Comparison of ENCODE assay signal across 8 mouse cellular contexts in the genomic region with DNA sequence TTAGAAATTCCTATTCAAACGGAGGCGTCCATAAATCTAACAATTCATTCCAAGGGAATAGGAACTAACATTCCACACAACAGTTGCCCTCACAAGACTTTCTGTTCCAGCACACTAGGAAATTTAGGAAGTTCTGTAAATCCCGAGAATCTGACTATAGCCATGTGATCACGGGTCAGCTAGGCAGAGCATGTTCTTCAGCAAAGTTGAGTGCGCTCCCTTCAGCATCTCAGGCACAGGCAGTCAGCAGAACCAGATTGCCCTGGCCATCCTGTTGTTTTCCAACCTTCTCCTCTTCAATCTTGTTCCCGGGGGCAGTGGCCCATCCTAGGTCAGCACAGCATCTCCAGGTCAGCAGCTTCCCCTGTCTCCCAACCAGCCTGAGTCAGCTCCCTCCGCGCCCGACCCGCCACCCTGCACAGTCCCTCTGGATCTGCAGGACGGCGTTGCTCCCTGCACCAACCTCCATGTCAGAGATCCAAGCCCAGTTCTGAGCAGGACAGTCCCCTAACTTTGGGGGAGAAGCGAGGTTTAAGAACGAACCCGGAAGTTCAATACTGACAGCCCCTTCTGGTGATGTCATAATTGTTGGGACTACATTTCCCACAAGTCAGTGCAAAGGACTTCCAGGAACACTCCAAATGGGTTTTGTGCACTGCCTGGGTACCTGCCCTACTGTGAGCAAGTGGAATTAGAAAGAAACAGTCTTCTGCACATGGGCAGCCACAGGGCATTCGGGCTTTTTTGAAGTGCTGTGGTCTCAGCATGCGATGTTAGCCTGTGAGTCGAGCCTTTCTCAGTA. TPM values are rescaled to one million over a fixed set of nuclear protein-coding genes. Genes with fewer than 3 reads are reported as not detected.
A peak's percentile ranks its signal among the peaks of the same experiment; 100 is the strongest.
DNase-seq lines count a peak whose midpoint lies in the region; ATAC-seq and TF ChIP-seq lines count a peak whose summit lies in the region.

No protein-coding gene starts in this region.

- intact Hi-C loops in heart, postnatal 10 days (cut with DNase I), result loop anchor here (5.0 to 10.0 kb wide), 2 partner anchors 39 to 546 kb away; partner anchors contain the start of genes Zfp273 and Zfp457

- in situ Hi-C loops in ES-E14 (cut with MboI; ENCODE audit: low sequenced_read_pairs in 2 of 2, unreplicated experiment in 2 of 2), result loop anchor here in 1 of 2 experiments (5.0 kb wide), 1 partner anchor 459 kb away; the partner anchor contains the start of gene Zfp65

- peak; percentile 54 for DNase-seq in ES-E14 (ENCODE audit: low read depth, low spot score)
- DNase-seq in cerebellum, adult 11 months, result peak; percentile 65
- DNase-seq in heart, postnatal 10 days, result peak; percentile 87
- DNase-seq in kidney, postnatal 4 days, result peak; percentile 56 to 68
- peak; percentile 60 for DNase-seq in neural tube, embryonic 11.5 days (ENCODE audit: low spot score)

- peak; percentile 99 for ATAC-seq in forebrain, embryonic 13.5 days
- peak; percentile 95 for ATAC-seq in liver, embryonic 15.5 days (ENCODE audit: insufficient read depth)
- ATAC-seq in neural tube, embryonic 11.5 days (ENCODE audit: insufficient read depth, low FRiP score, low TSS enrichment), result peak; percentile 98
- peak; percentile 96 for ATAC-seq in stomach, embryonic 16.5 days (ENCODE audit: insufficient read depth, low FRiP score)

- 9% methylated on average over 18 of the region's 18 CpGs for WGBS in forebrain, embryonic 13.5 days
- WGBS in liver, embryonic 15.5 days (ENCODE audit: insufficient replicate concordance), result 4% methylated on average over 18 of the region's 18 CpGs
- 8% methylated on average over 18 of the region's 18 CpGs for WGBS in neural tube, embryonic 11.5 days
- WGBS in stomach, embryonic 16.5 days, result 5% methylated on average over 18 of the region's 18 CpGs

- H3K4me3 ChIP-seq in ES-E14 (ENCODE audit: insufficient read depth in 1 of 2, low read depth in 1 of 2, low read length in 2 of 2, poor library complexity in 1 of 2, severe bottlenecking in 1 of 2), result peak overlapping the region; percentile 83 to 95
- H3K4me3 ChIP-seq in forebrain, embryonic 13.5 days, result peak overlapping the region; percentile 73
- peak overlapping the region; percentile 76 for H3K4me3 ChIP-seq in liver, embryonic 15.5 days (replicated peaks)
- H3K4me3 ChIP-seq in neural tube, embryonic 11.5 days (ENCODE audit: low read depth, low read length), result peak overlapping the region; percentile 65
- H3K4me3 ChIP-seq in stomach, embryonic 16.5 days (replicated peaks; ENCODE audit: low read length), result peak overlapping the region; percentile 80

- H3K4me2 ChIP-seq in forebrain, embryonic 13.5 days, result peak overlapping the region; percentile 76
- H3K4me2 ChIP-seq in liver, embryonic 15.5 days, result peak overlapping the region; percentile 76
- peak overlapping the region; percentile 61 for H3K4me2 ChIP-seq in neural tube, embryonic 11.5 days (ENCODE audit: low read depth)
- H3K4me2 ChIP-seq in stomach, embryonic 16.5 days (ENCODE audit: low read depth, low read length), result peak overlapping the region; percentile 66

- no peaks in the 10 kb centered on the region for H3K27me3 ChIP-seq in forebrain, embryonic 13.5 days
- no peaks in the 10 kb centered on the region for H3K27me3 ChIP-seq in liver, embryonic 15.5 days
- H3K27me3 ChIP-seq in neural tube, embryonic 11.5 days (ENCODE audit: control insufficient read depth, insufficient read depth, low read length), result no peaks in the 10 kb centered on the region
- no peaks in the 10 kb centered on the region for H3K27me3 ChIP-seq in stomach, embryonic 16.5 days (ENCODE audit: control insufficient read depth, insufficient read depth, low read length)

- H3K36me3 ChIP-seq in ES-E14 (ENCODE audit: control insufficient read depth, insufficient read depth, low read length, poor library complexity, severe bottlenecking), result no peaks in the 10 kb centered on the region
- no peaks in the 10 kb centered on the region for H3K36me3 ChIP-seq in forebrain, embryonic 13.5 days (ENCODE audit: poor library complexity, severe bottlenecking)
- H3K36me3 ChIP-seq in liver, embryonic 15.5 days (replicated peaks), result 0 out of 2 replicates have a peak, but pooled peaks cover 5% of the 10 kb centered on the region
- H3K36me3 ChIP-seq in neural tube, embryonic 11.5 days (ENCODE audit: control insufficient read depth, insufficient read depth, low read length), result no peaks in the 10 kb centered on the region
- no peaks in the 10 kb centered on the region for H3K36me3 ChIP-seq in stomach, embryonic 16.5 days (ENCODE audit: control insufficient read depth, insufficient read depth, low read length)

- no peaks in the 10 kb centered on the region for H3K4me1 ChIP-seq in ES-E14 (ENCODE audit: control insufficient read depth in 2 of 2, insufficient read depth in 2 of 2, low read length in 2 of 2, poor library complexity in 1 of 2)
- peaks cover 8% of the 10 kb centered on the region for H3K4me1 ChIP-seq in forebrain, embryonic 13.5 days
- H3K4me1 ChIP-seq in liver, embryonic 15.5 days (replicated peaks), result peaks cover 13% of the 10 kb centered on the region; the same call in 1 of the 2 replicates
- H3K4me1 ChIP-seq in neural tube, embryonic 11.5 days (ENCODE audit: control insufficient read depth, insufficient read depth, low read length), result no peaks in the 10 kb centered on the region
- H3K4me1 ChIP-seq in stomach, embryonic 16.5 days (ENCODE audit: control insufficient read depth, insufficient read depth, low read length), result no peaks in the 10 kb centered on the region

- no peaks in the 10 kb centered on the region for H3K9me3 ChIP-seq in ES-E14 (ENCODE audit: control insufficient read depth, insufficient read depth, low read depth, low read length)
- H3K9me3 ChIP-seq in forebrain, embryonic 13.5 days (replicated peaks), result peaks cover 7% of the 10 kb centered on the region
- no peaks in the 10 kb centered on the region for H3K9me3 ChIP-seq in liver, embryonic 15.5 days (replicated peaks)
- no peaks in the 10 kb centered on the region for H3K9me3 ChIP-seq in neural tube, embryonic 11.5 days (ENCODE audit: control insufficient read depth, low read length)
- H3K9me3 ChIP-seq in stomach, embryonic 16.5 days (replicated peaks; ENCODE audit: control insufficient read depth, low read length), result no peaks in the 10 kb centered on the region

- no peak overlapping the region for H3K27ac ChIP-seq in ES-E14 (ENCODE audit: insufficient read depth, low read depth, low read length, poor library complexity, severe bottlenecking)
- H3K27ac ChIP-seq in forebrain, embryonic 13.5 days, result no peak overlapping the region
- H3K27ac ChIP-seq in liver, embryonic 15.5 days (replicated peaks), result no peak overlapping the region
- no peak overlapping the region for H3K27ac ChIP-seq in neural tube, embryonic 11.5 days (ENCODE audit: low read depth, low read length)
- no peak overlapping the region for H3K27ac ChIP-seq in stomach, embryonic 16.5 days (ENCODE audit: low read length)

- H3K9ac ChIP-seq in ES-E14 (ENCODE audit: insufficient read depth, low read depth, low read length, poor library complexity, severe bottlenecking), result peak overlapping the region; percentile 79
- peak overlapping the region; percentile 74 for H3K9ac ChIP-seq in forebrain, embryonic 13.5 days
- H3K9ac ChIP-seq in liver, embryonic 15.5 days, result peak overlapping the region; percentile 70
- peak overlapping the region; percentile 73 for H3K9ac ChIP-seq in neural tube, embryonic 11.5 days (ENCODE audit: low read length)
- peak overlapping the region; percentile 76 for H3K9ac ChIP-seq in stomach, embryonic 16.5 days (ENCODE audit: low read length)

TF ChIP-seq in ES-E14, 5 proteins besides CTCF, POLR2A, EP300 and RAD21:
- peak; percentile 89 for TF ChIP-seq HCFC1 (IDR thresholded peaks at IDR 0.05; ENCODE audit: borderline replicate concordance, insufficient read depth, low read length)
- TF ChIP-seq ZNF384 (IDR thresholded peaks at IDR 0.05; ENCODE audit: low read depth, low read length), result no peak
- TF ChIP-seq ZC3H11A (IDR thresholded peaks at IDR 0.05; ENCODE audit: borderline replicate concordance, low read depth, low read length), result no peak
TF ChIP-seq in ES-E14: peak in this region for 1.

RNA-seq across cellular contexts. Expression of gene Zfp458, which starts 9.5 kb away (rescaled TPM):
- 1.4 TPM in 2 replicates for total RNA-seq in ES-E14 (2012; rRNA removed)
- polyA plus RNA-seq in forebrain, embryonic 13.5 days (2015; fragmentation: Nextera tagmentation; extraction: Ambion mirVana), result 3.2 and 3.7 TPM in 2 replicates
- total RNA-seq in heart, postnatal 10 days (2021), result 1 to 10 TPM; 2.1 to 2.8 TPM
- polyA plus RNA-seq in liver, embryonic 15.5 days (2015; fragmentation: Nextera tagmentation; extraction: Ambion mirVana), result 0.32 and 0.39 TPM in 2 replicates
- 1.9 and 4.0 TPM in 2 replicates for polyA plus RNA-seq in neural tube, embryonic 11.5 days (2014; fragmentation: Nextera tagmentation; extraction: Ambion mirVana)
- 1.4 and 1.6 TPM in 2 replicates for polyA plus RNA-seq in stomach, embryonic 16.5 days (2015; fragmentation: Nextera tagmentation; extraction: Ambion mirVana)

RNA-seq across cellular contexts. Expression of gene Zfp457, which starts 37.5 kb away (rescaled TPM):
- 1.2 TPM in 2 replicates for total RNA-seq in ES-E14 (2012; rRNA removed)
- polyA plus RNA-seq in forebrain, embryonic 13.5 days (2015; fragmentation: Nextera tagmentation; extraction: Ambion mirVana), result 0.87 and 1.00 TPM in 2 replicates
- total RNA-seq in heart, postnatal 10 days (2021), result 1 to 10 TPM; 2.7 to 3.9 TPM
- 0.23 and 0.24 TPM in 2 replicates for polyA plus RNA-seq in liver, embryonic 15.5 days (2015; fragmentation: Nextera tagmentation; extraction: Ambion mirVana)
- 0.19 and 0.58 TPM in 2 replicates for polyA plus RNA-seq in neural tube, embryonic 11.5 days (2014; fragmentation: Nextera tagmentation; extraction: Ambion mirVana)
- polyA plus RNA-seq in stomach, embryonic 16.5 days (2015; fragmentation: Nextera tagmentation; extraction: Ambion mirVana), result 0.42 and 0.85 TPM in 2 replicates
